Mouse (Mus musculus) MEL (cell line): ENCODE results near the gene Tmem256. TPM values are rescaled to one million over a fixed set of nuclear protein-coding genes. Genes with fewer than 3 reads are reported as not detected.
A peak's percentile ranks its signal among the peaks of the same experiment; 100 is the strongest.

Source experiments
- DNase-seq: peaks from one replicate; pipeline ENCODE4 v3.0.0; 2011; ENCODE audit warnings: low read depth, low spot score
- H3K27ac ChIP-seq: 2 replicates; pipeline ENCODE4 v1.5.1; 2012; ENCODE audit warnings: low read depth, mild to moderate bottlenecking, control low read depth, low read length, moderate library complexity; ENCODE audit not compliant: control insufficient read depth
- H3K27me3 ChIP-seq, 2 experiments: fragments of 150-350 bp in 1 of 2; sonication (generic) in 1 of 2; 2 replicates each; pipeline ENCODE4 v1.6.1; 2012; ENCODE audit warnings: low read length in 2 of 2, mild to moderate bottlenecking in 2 of 2, improper control_type of control experiment in 1 of 2, moderate library complexity in 1 of 2; ENCODE audit not compliant: insufficient read depth in 2 of 2, control insufficient read depth in 1 of 2
- H3K36me3 ChIP-seq, 2 experiments: 2 replicates each; pipeline ENCODE4 v1.6.1; 2012 to 2014; ENCODE audit warnings: low read length in 2 of 2, improper control_type of control experiment in 1 of 2, inconsistent platforms in 1 of 2, mild to moderate bottlenecking in 1 of 2; ENCODE audit not compliant: insufficient read depth in 2 of 2, control insufficient read depth in 1 of 2
- H3K4me1 ChIP-seq, 2 experiments: fragments of 150-350 bp in 1 of 2; sonication (generic) in 1 of 2; 2 replicates each; pipeline ENCODE4 v1.6.1; 2012; ENCODE audit warnings: low read length in 2 of 2, improper control_type of control experiment in 1 of 2, mild to moderate bottlenecking in 1 of 2; ENCODE audit not compliant: insufficient read depth in 2 of 2, control insufficient read depth in 1 of 2
- H3K4me3 ChIP-seq, 2 experiments: fragments of 150-350 bp in 1 of 2; sonication (generic) in 1 of 2; 2 replicates each; pipeline ENCODE4 v1.5.1; 2012; ENCODE audit warnings: low read depth in 2 of 2, low read length in 2 of 2, mild to moderate bottlenecking in 2 of 2, moderate library complexity in 2 of 2, control low read depth in 1 of 2, improper control_type of control experiment in 1 of 2; ENCODE audit not compliant: control insufficient read depth in 1 of 2, insufficient read depth in 1 of 2
- H3K79me2 ChIP-seq: 2 replicates; pipeline ENCODE4 v1.6.1; 2012; ENCODE audit warnings: mild to moderate bottlenecking, low read length, moderate library complexity; ENCODE audit not compliant: control insufficient read depth, poor library complexity, insufficient read depth
- H3K9ac ChIP-seq: 2 replicates; pipeline ENCODE4 v1.6.1; 2012; ENCODE audit warnings: low read depth, mild to moderate bottlenecking, control low read depth, low read length, moderate library complexity; ENCODE audit not compliant: control insufficient read depth, poor library complexity, severe bottlenecking
- H3K9me3 ChIP-seq: fragments of 150-350 bp; sonication (generic); replicated peaks from 2 replicates; pipeline ENCODE4 v1.6.1; 2012; ENCODE audit warnings: mild to moderate bottlenecking, low read length, improper control_type of control experiment, moderate library complexity; ENCODE audit not compliant: insufficient read depth
- CHD1 ChIP-seq: IDR thresholded peaks from 2 replicates; pipeline ENCODE4 v1.6.1; 2012; ENCODE audit warnings: low read depth, mild to moderate bottlenecking, inconsistent platforms, low read length, improper control_type of control experiment
- CHD2 ChIP-seq: IDR thresholded peaks from 2 replicates; pipeline ENCODE4 v1.6.1; 2011; ENCODE audit warnings: low read length, improper control_type of control experiment
- E2F4 ChIP-seq: IDR thresholded peaks from 2 replicates; pipeline ENCODE4 v1.6.1; 2011; ENCODE audit warnings: low read depth, low read length, improper control_type of control experiment, borderline replicate concordance
- JUND ChIP-seq: IDR thresholded peaks from 2 replicates; pipeline ENCODE4 v1.6.1; 2011; ENCODE audit warnings: low read depth, mild to moderate bottlenecking, improper control_type of control experiment, low read length
- MAFK ChIP-seq: IDR thresholded peaks from 2 replicates; pipeline ENCODE4 v1.6.1; 2011; ENCODE audit warnings: low read depth, mild to moderate bottlenecking, low read length, improper control_type of control experiment, borderline replicate concordance
- MEF2A ChIP-seq: IDR thresholded peaks from 2 replicates; pipeline ENCODE4 v1.6.1; 2014; ENCODE audit warnings: low read depth, mild to moderate bottlenecking, inconsistent platforms, low read length, improper control_type of control experiment; ENCODE audit not compliant: poor library complexity, insufficient replicate concordance, severe bottlenecking; ENCODE audit errors: extremely low read depth
- MXI1 ChIP-seq: IDR thresholded peaks from 2 replicates; pipeline ENCODE4 v1.6.1; 2011; ENCODE audit warnings: mild to moderate bottlenecking, low read depth, low read length, improper control_type of control experiment
- MYB ChIP-seq: IDR thresholded peaks from 2 replicates; pipeline ENCODE4 v1.6.1; 2011; ENCODE audit warnings: mild to moderate bottlenecking, low read depth, low read length, improper control_type of control experiment
- MYC ChIP-seq: IDR thresholded peaks from 2 replicates; pipeline ENCODE4 v1.6.1; 2011; ENCODE audit warnings: low read depth, mild to moderate bottlenecking, low read length, improper control_type of control experiment, moderate library complexity
- NELFE ChIP-seq: IDR thresholded peaks from 2 replicates; pipeline ENCODE4 v1.6.1; 2011; ENCODE audit warnings: low read depth, low read length, improper control_type of control experiment
- POLR2A ChIP-seq, 2 experiments: IDR thresholded peaks; 2 replicates each; pipeline ENCODE4 v1.6.1; 2011 to 2012; ENCODE audit warnings: low read length in 2 of 2, mild to moderate bottlenecking in 2 of 2, control low read depth in 1 of 2, improper control_type of control experiment in 1 of 2, low read depth in 1 of 2, moderate library complexity in 1 of 2; ENCODE audit not compliant: control insufficient read depth in 1 of 2, insufficient read depth in 1 of 2, poor library complexity in 1 of 2
- POLR2AphosphoS2 ChIP-seq: IDR thresholded peaks from 2 replicates; pipeline ENCODE4 v1.6.1; 2011; ENCODE audit warnings: low read length, improper control_type of control experiment
- RCOR1 ChIP-seq: IDR thresholded peaks from 2 replicates; pipeline ENCODE4 v1.6.1; 2012; ENCODE audit warnings: low read depth, mild to moderate bottlenecking, inconsistent platforms, low read length, improper control_type of control experiment
- TAL1 ChIP-seq: IDR thresholded peaks from 2 replicates; pipeline ENCODE4 v1.6.1; 2012; ENCODE audit warnings: mild to moderate bottlenecking, inconsistent platforms, low read length, moderate library complexity, mixed read lengths
- USF2 ChIP-seq, 2 experiments: IDR thresholded peaks; 2 replicates each; pipeline ENCODE4 v1.6.1; 2011 to 2012; ENCODE audit warnings: improper control_type of control experiment in 2 of 2, low read length in 2 of 2, borderline replicate concordance in 1 of 2, inconsistent platforms in 1 of 2, low read depth in 1 of 2, mild to moderate bottlenecking in 1 of 2; ENCODE audit not compliant: insufficient read depth in 1 of 2
- ZKSCAN1 ChIP-seq: IDR thresholded peaks from 2 replicates; pipeline ENCODE4 v1.6.1; 2012; ENCODE audit warnings: low read depth, mild to moderate bottlenecking, inconsistent platforms, low read length, improper control_type of control experiment, moderate library complexity
- ZNF384 ChIP-seq: IDR thresholded peaks from 2 replicates; pipeline ENCODE4 v1.6.1; 2012; ENCODE audit warnings: low read depth, mild to moderate bottlenecking, inconsistent platforms, low read length, improper control_type of control experiment
- polyA plus RNA-seq, 2 experiments: library from polyadenylated mRNA; stranded (reverse) in 1 of 2; unstranded in 1 of 2; fragments of >175 nt in 1 of 2; fragments of >200 nt in 1 of 2; gene quantifications; 2 replicates each; pipeline versions ENCODE4 v1.2.1 to v1.2.4; 2012; ENCODE audit warnings: low replicate concordance in 2 of 2, low read depth in 1 of 2; ENCODE audit not compliant: insufficient read length in 2 of 2, insufficient read depth in 1 of 2, missing spikeins in 1 of 2
- total RNA-seq: library from RNA; depleted of rRNA; stranded (reverse); fragments of 300-350 nt; gene quantifications from 2 replicates; pipeline ENCODE4 v1.2.3, GENCODE M21; 2012

The Tmem256 gene
- total and polyA plus RNA-seq, 3 experiments = 181 to 190 TPM; not detected in 1

DNA sequence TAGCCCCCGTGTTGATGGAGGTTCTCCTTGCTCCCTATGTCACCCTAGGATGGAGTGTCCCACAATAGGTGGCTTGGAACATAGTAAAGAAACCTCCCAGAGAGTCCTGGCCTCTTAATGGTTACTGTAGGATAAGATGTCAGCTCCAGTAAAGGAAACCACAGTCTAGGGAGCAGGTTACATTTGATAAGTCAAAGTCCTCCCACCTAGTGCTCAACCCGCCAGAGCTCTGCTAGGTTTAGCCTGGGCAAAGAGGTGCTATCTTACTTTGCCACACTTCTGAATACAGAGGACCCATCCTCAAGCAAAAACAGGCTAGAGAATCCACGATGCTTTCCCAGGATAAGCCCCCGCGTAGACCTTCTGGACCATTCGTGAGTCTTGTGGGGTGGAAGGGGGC lies 40.6 kb downstream of the Tmem256 start (continued):
- TF ChIP-seq NELFE (no peak), MAFK (no peak), POLR2A (IDR thresholded peaks at IDR 0.05; ENCODE audit: control insufficient read depth in 1 of 2, insufficient read depth in 1 of 2, low read depth in 1 of 2, low read length in 2 of 2, poor library complexity in 1 of 2) (no peak), MXI1 (0 out of 2 replicates have a peak, but pooled peaks have one; percentile 7), MYB (no peak), ZNF384 (no peak)

GRCm38 (mm10) chr11:69879711-69880110 lies 41.4 kb downstream of the Tmem256 start:
- H3K9me3 ChIP-seq = no peaks in the 10 kb centered on the region
- H3K4me1 ChIP-seq = peaks cover 14 to 66% of the 10 kb centered on the region in 2 experiments
- TF ChIP-seq CHD1 (no peak), POLR2A (IDR thresholded peaks at IDR 0.05; ENCODE audit: control insufficient read depth in 1 of 2, insufficient read depth in 1 of 2, low read depth in 1 of 2, low read length in 2 of 2, poor library complexity in 1 of 2) (0 out of 4 replicates have a peak, but pooled peaks of 1 of the 2 experiments have one; percentile 29), RCOR1 (no peak), MAFK (no peak), CHD2 (no peak), ZKSCAN1 (no peak)
- TF ChIP-seq, all 39 proteins: peak for 1
- Histone ChIP-seq H3K27ac (peak overlapping the region; percentile 64), H3K9ac (no peak overlapping the region), H3K4me3 (no peak overlapping the region), H3K36me3 (peaks cover 0 to 39% of the 10 kb centered on the region in 2 experiments; a peak in 2 of 4 replicates), H3K27me3 (no peaks in the 10 kb centered on the region), H3K79me2 (no peaks in the 10 kb centered on the region)
- no peak for DNase-seq

DNA sequence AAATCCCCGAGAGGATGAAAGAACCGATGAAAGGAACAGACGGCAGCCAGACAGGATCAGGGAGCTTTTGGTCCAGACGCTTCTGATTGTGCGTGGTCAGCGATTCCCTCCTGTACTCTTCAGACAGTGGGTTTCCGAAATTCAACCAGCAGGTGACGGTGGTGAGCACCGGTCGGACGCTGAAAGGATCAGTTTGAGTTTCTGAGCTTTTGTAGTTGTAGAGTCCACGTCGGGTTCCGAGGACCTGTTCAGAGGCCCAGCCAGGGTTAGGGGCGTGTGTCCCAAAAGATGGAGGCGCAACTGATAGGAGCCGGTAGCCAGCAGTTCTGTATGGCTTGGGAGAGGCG lies 42.2 kb downstream of the Tmem256 start:
- peaks cover 0 to 39% of the 10 kb centered on the region in 2 experiments; a peak in 2 of 4 replicates for H3K36me3 ChIP-seq
- H3K9ac ChIP-seq = no peak overlapping the region
- peak overlapping the region in 1 of 2 experiments; percentile 30; a peak in 2 of 4 replicates for H3K4me3 ChIP-seq
- TF ChIP-seq MAFK (no peak), JUND (no peak), USF2 (IDR thresholded peaks at IDR 0.05; ENCODE audit: borderline replicate concordance in 1 of 2, insufficient read depth in 1 of 2, low read depth in 1 of 2, low read length in 2 of 2) (no peak), TAL1 (no peak), MYC (no peak), POLR2AphosphoS2 (no peak), MEF2A (no peak), E2F4 (no peak)
- H3K9me3 ChIP-seq = no peaks in the 10 kb centered on the region
- H3K27me3 ChIP-seq = no peaks in the 10 kb centered on the region
- no peaks in the 10 kb centered on the region for H3K79me2 ChIP-seq
- DNase-seq = no peak
- H3K4me1 ChIP-seq = peaks cover 14 to 66% of the 10 kb centered on the region in 2 experiments
- no peak overlapping the region for H3K27ac ChIP-seq
